Mouse (Mus musculus): Measurements from ENCODE around the gene Tbc1d20. TPM values are rescaled to one million over a fixed set of nuclear protein-coding genes. Genes with fewer than 3 reads are reported as not detected.
"Not testable (repeated sequence)": the region's sequence is repeated elsewhere in the genome, so short reads cannot be mapped to it uniquely, and the experiment has no call there.

Tbc1d20 gene
- total and polyA plus RNA-seq, 2 experiments from 2014 or later = 27.7 to 48.8 TPM

- Histone ChIP-seq H3K36me3 (ENCODE audit: insufficient read depth, low read length) (peaks cover 14% of the 10 kb centered on the region; the same call in 1 of the 2 replicates), H3K9ac (replicated peaks; ENCODE audit: low read length) (no peak overlapping the region), H3K4me2 (ENCODE audit: low read depth, low read length) (no peak overlapping the region), H3K27ac (no peak overlapping the region), H3K4me1 (ENCODE audit: insufficient read depth, low read length) (no peaks in the 10 kb centered on the region), H3K4me3 (ENCODE audit: low read length) (no peak overlapping the region), H3K9me3 (ENCODE audit: low read length) (no peaks in the 10 kb centered on the region), H3K27me3 (ENCODE audit: insufficient read depth, low read length) (no peaks in the 10 kb centered on the region)
- ATAC-seq (no peak), DNase-seq (ENCODE audit: low spot score) (no peak)
- WGBS = 83% methylated on average over 8 of the region's 8 CpGs
- TF ChIP-seq CTCF (IDR thresholded peaks at IDR 0.05; ENCODE audit: low read depth) = no peak
Observed at GRCm38 (mm10) chr2:152288046-152288445, 5.6 kb upstream of the Tbc1d20 start.

- WGBS = 88% methylated on average over 1 of the region's 2 CpGs
- H3K36me3 ChIP-seq (ENCODE audit: insufficient read depth, low read length); H3K27ac ChIP-seq: not testable (repeated sequence)
Observed at GRCm38 (mm10) chr2:152289623-152290022, 4.0 kb upstream of the Tbc1d20 start.

DNA sequence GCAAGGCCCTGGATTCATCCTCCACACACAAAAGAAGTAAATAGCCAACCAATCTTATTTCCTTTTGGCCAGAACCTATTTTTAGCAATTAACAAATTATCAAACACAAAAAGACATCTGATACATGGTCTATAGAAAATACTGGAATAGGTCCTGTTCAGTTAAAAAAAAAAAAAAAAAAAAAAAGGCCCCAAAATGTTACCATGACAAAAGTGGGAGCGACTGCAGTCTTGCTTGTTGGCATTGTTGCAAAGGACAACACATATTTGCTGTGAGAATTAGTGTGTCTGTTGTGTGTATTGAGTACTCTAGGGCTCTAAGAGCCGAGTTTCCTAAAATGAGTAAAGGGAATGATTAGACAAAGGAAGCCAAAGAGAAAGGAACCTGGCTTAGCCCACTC, 1.2 kb upstream of the Tbc1d20 start:
- no peak for ATAC-seq
- Histone ChIP-seq H3K4me1 (ENCODE audit: insufficient read depth, low read length) (peaks cover 11% of the 10 kb centered on the region; the same call in 1 of the 2 replicates), H3K27ac (no peak overlapping the region), H3K4me3 (ENCODE audit: low read length) (no peak overlapping the region), H3K36me3 (ENCODE audit: insufficient read depth, low read length) (no peaks in the 10 kb centered on the region), H3K9me3 (ENCODE audit: low read length) (no peaks in the 10 kb centered on the region), H3K9ac (replicated peaks; ENCODE audit: low read length) (no peak overlapping the region), H3K4me2 (ENCODE audit: low read depth, low read length) (no peak overlapping the region), H3K27me3 (ENCODE audit: insufficient read depth, low read length) (no peaks in the 10 kb centered on the region)
- no peak for DNase-seq (ENCODE audit: low spot score)
- TF ChIP-seq CTCF (IDR thresholded peaks at IDR 0.05; ENCODE audit: low read depth) = no peak
- WGBS = 49% methylated on average over 2 of the region's 2 CpGs

More at GRCm38 (mm10) chr2:152289623-152290022, 4.0 kb upstream of the Tbc1d20 start:
- not testable (repeated sequence) for H3K4me1 ChIP-seq (ENCODE audit: insufficient read depth, low read length); DNase-seq (ENCODE audit: low spot score); H3K4me3 ChIP-seq (ENCODE audit: low read length); H3K9ac ChIP-seq (replicated peaks; ENCODE audit: low read length); H3K27me3 ChIP-seq (ENCODE audit: insufficient read depth, low read length); ATAC-seq; H3K4me2 ChIP-seq (ENCODE audit: low read depth, low read length); H3K9me3 ChIP-seq (ENCODE audit: low read length)

DNA sequence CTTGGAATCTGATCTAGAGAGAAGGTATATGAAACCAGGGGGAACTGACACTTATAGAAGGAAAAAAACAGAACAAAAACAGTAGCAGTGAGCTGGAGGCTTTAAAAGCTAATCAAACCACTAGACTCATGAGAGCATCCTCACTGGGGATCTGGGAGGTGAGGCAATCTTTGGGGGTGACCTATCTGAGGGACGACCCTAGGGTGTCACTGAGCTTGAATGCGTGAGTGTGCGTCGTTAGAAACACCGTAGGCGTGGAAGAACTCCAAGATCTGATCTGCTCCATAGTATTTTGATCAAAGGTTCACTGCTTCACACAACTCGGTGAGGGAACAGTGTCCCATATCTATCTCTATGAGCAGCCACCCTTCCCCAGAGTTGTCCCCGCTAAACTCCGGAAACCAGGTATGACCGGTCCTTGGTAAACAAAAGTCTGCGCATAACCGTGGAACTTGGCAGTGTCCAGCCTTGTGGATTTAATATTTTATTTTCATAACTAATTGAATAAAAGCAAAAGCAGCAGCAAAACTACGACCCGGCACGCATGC, 375 bp upstream of the Tbc1d20 start:
- DNase-seq (ENCODE audit: low spot score) (peak; percentile 15), ATAC-seq (peak; percentile 62)
- Histone ChIP-seq H3K9ac (replicated peaks; ENCODE audit: low read length) (peak overlapping the region; percentile 84), H3K4me2 (ENCODE audit: low read depth, low read length) (peak overlapping the region; percentile 88), H3K36me3 (ENCODE audit: insufficient read depth, low read length) (no peaks in the 10 kb centered on the region), H3K27me3 (ENCODE audit: insufficient read depth, low read length) (no peaks in the 10 kb centered on the region), H3K4me1 (ENCODE audit: insufficient read depth, low read length) (peaks cover 11% of the 10 kb centered on the region; the same call in 1 of the 2 replicates), H3K27ac (peak overlapping the region; percentile 60), H3K4me3 (ENCODE audit: low read length) (peak overlapping the region; percentile 96), H3K9me3 (ENCODE audit: low read length) (no peaks in the 10 kb centered on the region)
- TF ChIP-seq CTCF (IDR thresholded peaks at IDR 0.05; ENCODE audit: low read depth) = no peak
- under 1% methylated on average over 15 of the region's 15 CpGs for WGBS

DNA sequence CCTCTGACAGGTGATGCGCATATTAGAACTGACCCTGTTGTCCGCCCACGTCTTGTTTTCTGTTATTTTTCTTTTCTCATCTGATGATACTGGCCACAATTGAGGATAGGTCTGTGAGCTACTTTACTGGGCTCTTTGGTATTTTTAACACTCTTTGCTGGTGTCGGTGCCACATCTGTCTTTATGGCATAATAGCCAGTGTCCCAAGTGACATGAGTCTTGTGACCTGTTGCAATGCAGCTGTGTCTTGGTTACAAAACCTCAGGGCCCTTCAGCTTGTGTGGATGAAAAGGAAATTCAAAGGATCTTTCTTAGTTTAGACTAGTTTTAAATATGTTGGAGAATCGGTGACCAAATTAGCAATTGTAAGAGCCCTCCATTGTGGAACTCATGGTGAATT, 913 bp downstream of the Tbc1d20 start:
- Histone ChIP-seq H3K27ac (no peak overlapping the region), H3K36me3 (ENCODE audit: insufficient read depth, low read length) (no peaks in the 10 kb centered on the region), H3K4me1 (ENCODE audit: insufficient read depth, low read length) (peaks cover 11% of the 10 kb centered on the region; the same call in 1 of the 2 replicates), H3K9ac (replicated peaks; ENCODE audit: low read length) (peak overlapping the region; percentile 84), H3K27me3 (ENCODE audit: insufficient read depth, low read length) (no peaks in the 10 kb centered on the region), H3K4me2 (ENCODE audit: low read depth, low read length) (peak overlapping the region; percentile 88), H3K4me3 (ENCODE audit: low read length) (peak overlapping the region; percentile 96), H3K9me3 (ENCODE audit: low read length) (no peaks in the 10 kb centered on the region)
- ATAC-seq (no peak), DNase-seq (ENCODE audit: low spot score) (no peak)
- TF ChIP-seq CTCF (IDR thresholded peaks at IDR 0.05; ENCODE audit: low read depth) = no peak
- WGBS = 38% methylated on average over 5 of the region's 5 CpGs

DNA sequence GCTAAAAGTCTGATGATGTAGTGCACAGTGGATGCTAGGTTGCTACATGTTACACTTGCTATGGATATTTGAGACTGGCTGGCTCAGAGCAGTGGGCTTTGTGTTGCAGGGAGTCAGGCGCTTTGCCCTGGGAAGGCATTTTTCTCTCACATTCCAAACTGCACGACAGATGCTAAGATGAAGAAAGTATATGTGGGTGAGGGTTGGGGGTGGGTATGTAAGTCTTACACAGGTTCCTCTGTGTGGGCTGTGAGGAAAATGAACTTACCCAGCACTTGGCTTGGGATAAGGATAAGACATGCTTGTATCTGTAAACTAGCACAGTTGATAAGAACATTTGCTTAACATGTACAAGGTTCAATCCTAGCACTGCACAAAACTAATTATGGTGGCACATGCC, 9.2 kb downstream of the Tbc1d20 start:
- Histone ChIP-seq H3K27ac (no peak overlapping the region), H3K36me3 (ENCODE audit: insufficient read depth, low read length) (peaks cover 24% of the 10 kb centered on the region), H3K9me3 (ENCODE audit: low read length) (no peaks in the 10 kb centered on the region), H3K9ac (replicated peaks; ENCODE audit: low read length) (no peak overlapping the region), H3K4me1 (ENCODE audit: insufficient read depth, low read length) (no peaks in the 10 kb centered on the region), H3K4me2 (ENCODE audit: low read depth, low read length) (no peak overlapping the region), H3K4me3 (ENCODE audit: low read length) (no peak overlapping the region), H3K27me3 (ENCODE audit: insufficient read depth, low read length) (no peaks in the 10 kb centered on the region)
- 96% methylated on average over 2 of the region's 2 CpGs for WGBS
- TF ChIP-seq CTCF (IDR thresholded peaks at IDR 0.05; ENCODE audit: low read depth) = no peak
- DNase-seq (ENCODE audit: low spot score) (no peak), ATAC-seq (no peak)

GRCm38 (mm10) chr2:152303781-152304180, 10.2 kb downstream of the Tbc1d20 start:
- ATAC-seq (no peak), DNase-seq (ENCODE audit: low spot score) (no peak)
- Histone ChIP-seq H3K9ac (replicated peaks; ENCODE audit: low read length) (no peak overlapping the region), H3K27ac (no peak overlapping the region), H3K9me3 (ENCODE audit: low read length) (no peaks in the 10 kb centered on the region), H3K4me2 (ENCODE audit: low read depth, low read length) (no peak overlapping the region), H3K27me3 (ENCODE audit: insufficient read depth, low read length) (no peaks in the 10 kb centered on the region), H3K36me3 (ENCODE audit: insufficient read depth, low read length) (peaks cover 33% of the 10 kb centered on the region), H3K4me1 (ENCODE audit: insufficient read depth, low read length) (no peaks in the 10 kb centered on the region), H3K4me3 (ENCODE audit: low read length) (no peak overlapping the region)
- WGBS = 76% methylated on average over 5 of the region's 5 CpGs
- no peak for TF ChIP-seq CTCF (IDR thresholded peaks at IDR 0.05; ENCODE audit: low read depth)

Measured in hindbrain, postnatal 0 days (tissue).